Mouse (Mus musculus) kidney, postnatal 0 days (tissue): ENCODE measurements around the gene Suds3. TPM values are rescaled to one million over a fixed set of nuclear protein-coding genes. Genes with fewer than 3 reads are reported as not detected.

Source experiments
- ATAC-seq: fragments of 200-750 bp; cut with Nextera tagmentation; replicated peaks from 2 replicates; pipeline ENCODE4 v1.8.0; 2017; ENCODE audit warnings: low read depth, moderate number of reproducible peaks, moderate TSS enrichment, moderate library complexity; ENCODE audit not compliant: low FRiP score
- DNase-seq: peaks from one replicate; pipeline ENCODE4 v3.0.0-alpha.2; 2016; ENCODE audit warnings: low spot score
- H3K27ac ChIP-seq: fragments of 300-500 bp; sonication (generic); 2 replicates; pipeline ENCODE4 v1.5.1; 2014; ENCODE audit warnings: mild to moderate bottlenecking
- H3K27me3 ChIP-seq: fragments of 300-500 bp; sonication (generic); 2 replicates; pipeline ENCODE4 v1.6.1; 2014; ENCODE audit warnings: low read length, mixed read lengths; ENCODE audit not compliant: insufficient read depth
- H3K36me3 ChIP-seq: fragments of 300-500 bp; sonication (generic); 2 replicates; pipeline ENCODE4 v1.6.1; 2014; ENCODE audit warnings: low read length, mixed read lengths; ENCODE audit not compliant: insufficient read depth
- H3K4me1 ChIP-seq: fragments of 300-500 bp; sonication (generic); replicated peaks from 2 replicates; pipeline ENCODE4 v1.6.1; 2014; ENCODE audit warnings: antibody characterized with exemption, low read length, mixed read lengths; ENCODE audit not compliant: insufficient read depth
- H3K4me2 ChIP-seq: fragments of 300-500 bp; sonication (generic); 2 replicates; pipeline ENCODE4 v1.6.1; 2014; ENCODE audit warnings: mild to moderate bottlenecking, low read length, moderate library complexity, mixed read lengths
- H3K4me3 ChIP-seq: fragments of 300-500 bp; sonication (generic); replicated peaks from 2 replicates; pipeline ENCODE4 v1.5.1; 2014; ENCODE audit warnings: low read depth, low read length
- H3K9ac ChIP-seq: fragments of 300-500 bp; sonication (generic); 2 replicates; pipeline ENCODE4 v1.6.1; 2014; ENCODE audit warnings: low read depth, low read length
- H3K9me3 ChIP-seq: fragments of 300-500 bp; sonication (generic); replicated peaks from 2 replicates; pipeline ENCODE4 v1.6.1; 2016; ENCODE audit warnings: low read length, inconsistent platforms, mixed read lengths
- CTCF ChIP-seq: IDR thresholded peaks from 2 replicates; pipeline ENCODE4 v1.5.1; 2016; ENCODE audit warnings: antibody characterized with exemption, low read depth, mild to moderate bottlenecking, moderate library complexity
- WGBS: fragments of 180-500 bp; shearing (Covaris S2); extraction: QIAGEN DNeasy Blood & Tissue Kit; methylation state at CpG from one replicate; pipeline ENCODE4 v1.1.7; 2014; 5-methylcytosine and 5-hydroxymethylcytosine counted together
- polyA plus RNA-seq: library from polyadenylated mRNA; unstranded; fragments of >200 nt; fragmentation: Nextera tagmentation; extraction: Ambion mirVana; gene quantifications from 2 replicates; pipeline ENCODE4 v1.2.1, GENCODE M21; 2015

The Suds3 gene
- polyA plus RNA-seq, 1 experiment from 2014 or later, result 69.3 TPM

- no peak for TF ChIP-seq CTCF
- DNase-seq (no peak), ATAC-seq (no peak)
- H3K27ac ChIP-seq, result no peak overlapping the region
- no peak overlapping the region for H3K9ac ChIP-seq
- H3K36me3 ChIP-seq, result no peaks in the 10 kb centered on the region
- no peaks in the 10 kb centered on the region for H3K27me3 ChIP-seq
- peaks cover 22% of the 10 kb centered on the region for H3K4me1 ChIP-seq
- no peak overlapping the region for H3K4me3 ChIP-seq
- no peak overlapping the region for H3K4me2 ChIP-seq
- WGBS, result 59% methylated on average over 8 of the region's 8 CpGs
- H3K9me3 ChIP-seq, result no peaks in the 10 kb centered on the region
Observed at GRCm38 (mm10) chr5:117137594-117137993, 21.7 kb upstream of the Suds3 start.

GRCm38 (mm10) chr5:117137011-117137410 lies 21.1 kb upstream of the Suds3 start:
- no peak overlapping the region for H3K27ac ChIP-seq
- WGBS, result 34% methylated on average over 10 of the region's 10 CpGs

GRCm38 (mm10) chr5:117136570-117136969 lies 20.7 kb upstream of the Suds3 start:
- Histone ChIP-seq H3K4me1 (peaks cover 22% of the 10 kb centered on the region), H3K9ac (no peak overlapping the region), H3K9me3 (no peaks in the 10 kb centered on the region), H3K36me3 (no peaks in the 10 kb centered on the region), H3K4me3 (no peak overlapping the region), H3K27me3 (no peaks in the 10 kb centered on the region), H3K4me2 (no peak overlapping the region), H3K27ac (no peak overlapping the region)
- DNase-seq (no peak), ATAC-seq (no peak)
- no peak for TF ChIP-seq CTCF
- 87% methylated on average over 5 of the region's 5 CpGs for WGBS

More at GRCm38 (mm10) chr5:117137011-117137410, 21.1 kb upstream of the Suds3 start:
- Histone ChIP-seq H3K27me3 (no peaks in the 10 kb centered on the region), H3K4me2 (peak overlapping the region; percentile 11; the same call in 1 of the 2 replicates), H3K4me3 (no peak overlapping the region), H3K36me3 (no peaks in the 10 kb centered on the region), H3K4me1 (peaks cover 22% of the 10 kb centered on the region), H3K9me3 (no peaks in the 10 kb centered on the region), H3K9ac (no peak overlapping the region)
- DNase-seq (no peak), ATAC-seq (no peak)
- no peak for TF ChIP-seq CTCF

GRCm38 (mm10) chr5:117135869-117136268 lies 20.0 kb upstream of the Suds3 start:
- Histone ChIP-seq H3K4me3 (no peak overlapping the region), H3K27me3 (no peaks in the 10 kb centered on the region), H3K9ac (0 out of 2 replicates have a peak overlapping the region, but pooled peaks have one; percentile 13), H3K27ac (no peak overlapping the region), H3K4me2 (peak overlapping the region; percentile 27), H3K9me3 (no peaks in the 10 kb centered on the region), H3K36me3 (no peaks in the 10 kb centered on the region), H3K4me1 (peaks cover 22% of the 10 kb centered on the region)
- peak; percentile 78 for ATAC-seq
- peak; percentile 86 for DNase-seq
- no peak for TF ChIP-seq CTCF
- WGBS, result 5% methylated on average over 9 of the region's 9 CpGs

- no peak for TF ChIP-seq CTCF
- Histone ChIP-seq H3K27me3 (no peaks in the 10 kb centered on the region), H3K36me3 (no peaks in the 10 kb centered on the region), H3K4me2 (peak overlapping the region; percentile 27; the same call in 1 of the 2 replicates), H3K9me3 (no peaks in the 10 kb centered on the region), H3K27ac (0 out of 2 replicates have a peak overlapping the region, but pooled peaks have one; percentile 20), H3K4me1 (peaks cover 22% of the 10 kb centered on the region), H3K9ac (no peak overlapping the region), H3K4me3 (no peak overlapping the region)
- DNase-seq (peak; percentile 68), ATAC-seq (no peak)
- whole genome bisulfite sequencing, result 32% methylated on average over 3 of the region's 3 CpGs
Observed at GRCm38 (mm10) chr5:117134889-117135456, 19.1 kb upstream of the Suds3 start.

GRCm38 (mm10) chr5:117134066-117134888 lies 18.4 kb upstream of the Suds3 start:
- Histone ChIP-seq H3K4me3 (no peak overlapping the region), H3K9me3 (no peaks in the 10 kb centered on the region), H3K27ac (0 out of 2 replicates have a peak overlapping the region, but pooled peaks have one; percentile 20), H3K36me3 (no peaks in the 10 kb centered on the region), H3K27me3 (no peaks in the 10 kb centered on the region), H3K9ac (no peak overlapping the region), H3K4me2 (no peak overlapping the region), H3K4me1 (peaks cover 22% of the 10 kb centered on the region)
- DNase-seq (no peak), ATAC-seq (no peak)
- 63% methylated on average over 19 of the region's 19 CpGs for WGBS
- no peak for TF ChIP-seq CTCF
